23 mouse cellular contexts compared by ENCODE assay signal in genomic region chr14:25651905-25652304, GRCm38 (mm10).
"Had no signal": no experiment of that assay in that cellular context is flagged by ENCODE, and none has a peak within 500 bp of the region (broad histone marks: within the 10 kb centered on the region; RNA-seq: fewer than 3 reads in every experiment).

No protein-coding gene starts in this region.

- H3K4me2 ChIP-seq: heart, embryonic 12.5 days; hindbrain, embryonic 15.5 days; kidney, embryonic 15.5 days; limb, embryonic 12.5 days; liver, embryonic 11.5 days; liver, embryonic 13.5 days; liver, embryonic 15.5 days had no signal

- H3K27ac ChIP-seq: heart, embryonic 10.5 days; hindbrain, embryonic 15.5 days; hindbrain, postnatal 0 days; kidney, embryonic 15.5 days; kidney, postnatal 0 days; limb, embryonic 10.5 days; limb, embryonic 12.5 days; liver, embryonic 13.5 days; liver, embryonic 15.5 days had no signal

- H3K27me3 ChIP-seq: heart, embryonic 12.5 days; hindbrain, embryonic 15.5 days; kidney, embryonic 15.5 days; limb, embryonic 12.5 days; liver, embryonic 13.5 days; liver, embryonic 15.5 days had no signal

- H3K9me3 ChIP-seq: heart, embryonic 10.5 days; heart, embryonic 12.5 days; hindbrain, embryonic 15.5 days; kidney, embryonic 15.5 days; limb, embryonic 10.5 days; limb, embryonic 12.5 days; liver, embryonic 13.5 days; liver, embryonic 15.5 days had no signal

- ATAC-seq: hindbrain, postnatal 0 days; intestine, embryonic 16.5 days had no signal

- H3K9ac ChIP-seq: heart, embryonic 12.5 days; hindbrain, embryonic 15.5 days; kidney, embryonic 15.5 days; limb, embryonic 12.5 days; liver, embryonic 13.5 days; liver, embryonic 15.5 days had no signal

- DNase-seq: gastrocnemius, postnatal 14 days; gastrocnemius, postnatal 36 days; heart, adult 18-20 months; heart, postnatal 10 days; kidney, adult 11 months; kidney, adult 2 months; kidney, adult 9 months; kidney, postnatal 14 days; kidney, postnatal 36 days; layer of hippocampus, adult 9-11 months; liver; liver, embryonic 13.5 days had no signal

- H3K4me3 ChIP-seq: heart, embryonic 10.5 days; heart, embryonic 12.5 days; hindbrain, embryonic 15.5 days; kidney, embryonic 15.5 days; limb, embryonic 10.5 days; limb, embryonic 12.5 days; liver, embryonic 13.5 days; liver, embryonic 15.5 days had no signal

- H3K4me1 ChIP-seq: heart, embryonic 10.5 days; heart, embryonic 12.5 days; hindbrain, embryonic 15.5 days; kidney, embryonic 15.5 days; limb, embryonic 10.5 days; limb, embryonic 12.5 days; liver, embryonic 13.5 days; liver, embryonic 15.5 days had no signal
